Mouse (Mus musculus) granulocyte monocyte progenitor cell, adult 5-6 weeks (primary cell): Measurements from ENCODE around the gene Haus3. TPM values are rescaled to one million over a fixed set of nuclear protein-coding genes. Genes with fewer than 3 reads are reported as not detected.

Experiments
- ATAC-seq: replicated peaks from 2 replicates; pipeline ENCODE4 v1.8.0; 2016; ENCODE audit warnings: mild to moderate bottlenecking, moderate TSS enrichment, inconsistent platforms; ENCODE audit not compliant: poor library complexity, severe bottlenecking
- total RNA-seq, 2 experiments: library from RNA; stranded (forward) in 1 of 2; stranded (reverse) in 1 of 2; fragments of 200-712, 200-1000 nt in 1 of 2; fragments of >200 nt in 1 of 2; fragmentation: Nextera tagmentation in 1 of 2; gene quantifications; 2 replicates each; pipeline ENCODE4 v1.2.3; 2014 to 2017

Haus3 gene
- total RNA-seq, 2 experiments from 2014 or later = 65.6 to 214 TPM

GRCm38 (mm10) chr5:34132731-34133130 lies 36.6 kb downstream of the Haus3 start:
- no peak for ATAC-seq

GRCm38 (mm10) chr5:34124131-34124530 lies 45.2 kb downstream of the Haus3 start:
- ATAC-seq = no peak

GRCm38 (mm10) chr5:34119121-34119856 lies 50.0 kb downstream of the Haus3 start:
- no peak for ATAC-seq

- ATAC-seq = peak; percentile 74
Observed at GRCm38 (mm10) chr5:34105681-34106080, 63.6 kb downstream of the Haus3 start.

Other genes with a start within 250 kb of the Haus3 start
- gene Nelfa, start 233.1 kb downstream of the Haus3 start, total RNA-seq (2014; fragmentation: Nextera tagmentation) = 38.0 and 44.6 TPM in 2 replicates
- 33.1 and 34.4 TPM in 2 replicates for gene Nelfa, start 233.1 kb downstream of the Haus3 start, total RNA-seq (2017)
- gene Gm1673, start 186.1 kb downstream of the Haus3 start, total RNA-seq (2014; fragmentation: Nextera tagmentation) = 2.1 and 7.4 TPM in 2 replicates
- gene Gm1673, start 186.1 kb downstream of the Haus3 start, total RNA-seq (2017) = 14.6 TPM in 1 of 2 replicates, not detected in the other
- 4.8 and 6.3 TPM in 2 replicates for gene Nat8l, start 173.5 kb downstream of the Haus3 start, total RNA-seq (2014; fragmentation: Nextera tagmentation)
- gene Nat8l, start 173.5 kb downstream of the Haus3 start, total RNA-seq (2017) = 1.7 and 2.2 TPM in 2 replicates
- 0.58 and 0.97 TPM in 2 replicates for gene Poln, start 79 bp downstream of the Haus3 start, total RNA-seq (2014; fragmentation: Nextera tagmentation)
- 0.69 and 2.5 TPM in 2 replicates for gene Poln, start 79 bp downstream of the Haus3 start, total RNA-seq (2017)
- 36.7 and 43.4 TPM in 2 replicates for gene Mxd4, start 18.2 kb upstream of the Haus3 start, total RNA-seq (2014; fragmentation: Nextera tagmentation)
- gene Mxd4, start 18.2 kb upstream of the Haus3 start, total RNA-seq (2017) = 21.6 and 22.7 TPM in 2 replicates
- not detected in 2 replicates for gene Zfyve28, start 118.9 kb upstream of the Haus3 start, total RNA-seq (2014; fragmentation: Nextera tagmentation)
- not detected in 2 replicates for gene Zfyve28, start 118.9 kb upstream of the Haus3 start, total RNA-seq (2017)
- not detected in 2 replicates for gene Cfap99, start 119.1 kb upstream of the Haus3 start, total RNA-seq (2014; fragmentation: Nextera tagmentation)
- not detected in 2 replicates for gene Cfap99, start 119.1 kb upstream of the Haus3 start, total RNA-seq (2017)
- gene Rnf4, start 166.8 kb upstream of the Haus3 start, total RNA-seq (2014; fragmentation: Nextera tagmentation) = 110 and 114 TPM in 2 replicates
- gene Rnf4, start 166.8 kb upstream of the Haus3 start, total RNA-seq (2017) = 117 and 146 TPM in 2 replicates
- 25.0 and 48.0 TPM in 2 replicates for gene Fam193a, start 200.4 kb upstream of the Haus3 start, total RNA-seq (2014; fragmentation: Nextera tagmentation)
- gene Fam193a, start 200.4 kb upstream of the Haus3 start, total RNA-seq (2017) = 20.3 and 31.7 TPM in 2 replicates